Mouse (Mus musculus): ENCODE results near the gene Idua.

GRCm38 (mm10) chr5:108694352-108695261 is 34.5 kb downstream of the Idua start:
- no peak for TF ChIP-seq CTCF (IDR thresholded peaks at IDR 0.05; ENCODE audit: low read depth, low read length)
- TF ChIP-seq POLR2A (IDR thresholded peaks at IDR 0.05; ENCODE audit: extremely low read depth, insufficient read depth, low read length), result 0 out of 2 replicates have a peak, but pooled peaks have one; percentile 31
